12 mouse cellular contexts compared by ENCODE assay signal in genomic region chr7:16417141-16417771, GRCm38 (mm10). TPM values are rescaled to one million over a fixed set of nuclear protein-coding genes. Genes with fewer than 3 reads are reported as not detected.
DNase-seq lines count a peak whose midpoint lies in the region; ATAC-seq and TF ChIP-seq lines count a peak whose summit lies in the region.
"Had no signal": no experiment of that assay in that cellular context is flagged by ENCODE, and none has a peak within 500 bp of the region (broad histone marks: within the 10 kb centered on the region; RNA-seq: fewer than 3 reads in every experiment).

No protein-coding gene starts in this region.

- peak; percentile 94 for DNase-seq in liver, adult 2 months (ENCODE audit: extremely low read depth, low read depth, low spot score)
- DNase-seq in liver, result no peak
- peak; percentile 66 for DNase-seq in heart, adult 8-10 months (ENCODE audit: low spot score)
- peak; percentile 49 for DNase-seq in kidney, postnatal 0 days (ENCODE audit: low spot score)
- peak; percentile 65 to 84 for DNase-seq in lung, postnatal 4 days
- DNase-seq in thymus, postnatal 10 days (ENCODE audit: low spot score in 2 of 2), result no peak
- no peak for DNase-seq in c-Kit-positive CD71-positive TER-119-positive erythroid progenitor cells, embryonic 14.5 days (ENCODE audit: low spot score)
- DNase-seq in layer of hippocampus, adult 9-11 months, result no peak
- DNase-seq: embryo, embryonic 11 days; right cerebral cortex, postnatal 4 days; thymus, postnatal 36 days had no signal

- H3K27ac ChIP-seq in liver, adult 2 months (replicated peaks; ENCODE audit: insufficient read depth, low read depth, low read length), result peak overlapping the region; percentile 84
- H3K27ac ChIP-seq in kidney, postnatal 0 days, result peak overlapping the region; percentile 50; the same call in 1 of the 2 replicates
- H3K27ac ChIP-seq: forebrain, embryonic 15.5 days had no signal

- peak; percentile 13; the same call in 1 of the 2 replicates for TF ChIP-seq CTCF in liver, adult 2 months (IDR thresholded peaks at IDR 0.05; ENCODE audit: low read depth, low read length)
- TF ChIP-seq CTCF in kidney, postnatal 0 days (IDR thresholded peaks at IDR 0.05; ENCODE audit: low read depth), result no peak

- H3K4me3 ChIP-seq in liver, adult 2 months (ENCODE audit: insufficient read depth, low read depth, low read length), result no peak overlapping the region; the same call in 1 of the 2 replicates
- H3K4me3 ChIP-seq in kidney, postnatal 0 days (replicated peaks; ENCODE audit: low read depth, low read length), result no peak overlapping the region
- H3K4me3 ChIP-seq: forebrain, embryonic 15.5 days had no signal

- WGBS in liver, adult 2 months, result 27% methylated on average over 10 of the region's 10 CpGs
- 60% methylated on average over 10 of the region's 10 CpGs for WGBS in kidney, postnatal 0 days

- H3K9ac ChIP-seq in liver, adult 2 months (ENCODE audit: low read depth, low read length), result peak overlapping the region; percentile 20
- no peak overlapping the region for H3K9ac ChIP-seq in kidney, postnatal 0 days (ENCODE audit: low read depth, low read length)
- H3K9ac ChIP-seq: forebrain, embryonic 15.5 days had no signal

- no peak; the same call in 1 of the 2 replicates for ATAC-seq in kidney, postnatal 0 days (replicated peaks; ENCODE audit: low FRiP score, low read depth)
- ATAC-seq: forebrain, embryonic 15.5 days had no signal

- no peaks in the 10 kb centered on the region for H3K9me3 ChIP-seq in kidney, postnatal 0 days (replicated peaks; ENCODE audit: low read length)
- H3K9me3 ChIP-seq: forebrain, embryonic 15.5 days had no signal

- H3K4me1 ChIP-seq in liver, adult 2 months (ENCODE audit: control insufficient read depth, insufficient read depth, low read length), result peaks cover 35% of the 10 kb centered on the region
- peaks cover 27% of the 10 kb centered on the region; the same call in 1 of the 2 replicates for H3K4me1 ChIP-seq in kidney, postnatal 0 days (replicated peaks; ENCODE audit: insufficient read depth, low read length)

- peaks cover 11% of the 10 kb centered on the region; the same call in 1 of the 2 replicates for H3K79me2 ChIP-seq in liver, adult 2 months (ENCODE audit: control insufficient read depth, insufficient read depth, low read length)

- no peak for TF ChIP-seq POLR2A in liver, adult 2 months (IDR thresholded peaks at IDR 0.05; ENCODE audit: extremely low read depth, insufficient read depth, low read length)

- no peaks in the 10 kb centered on the region for H3K27me3 ChIP-seq in liver, adult 2 months (ENCODE audit: control insufficient read depth, insufficient read depth, low read length)
- H3K27me3 ChIP-seq in kidney, postnatal 0 days (ENCODE audit: insufficient read depth, low read length), result no peaks in the 10 kb centered on the region
- H3K27me3 ChIP-seq: forebrain, embryonic 15.5 days had no signal

- no peak overlapping the region for H3K4me2 ChIP-seq in kidney, postnatal 0 days (ENCODE audit: low read length)
- H3K4me2 ChIP-seq: forebrain, embryonic 15.5 days had no signal

- peaks cover 21% of the 10 kb centered on the region for H3K36me3 ChIP-seq in liver, adult 2 months (ENCODE audit: control insufficient read depth, insufficient read depth, low read length)
- H3K36me3 ChIP-seq in kidney, postnatal 0 days (ENCODE audit: insufficient read depth, low read length), result peaks cover 48% of the 10 kb centered on the region

RNA-seq across cellular contexts. Expression of gene Zc3h4, which starts 16.5 kb away (rescaled TPM):
- 5.2 and 7.5 TPM in 2 replicates for total RNA-seq in liver, adult 2 months (2014; rRNA removed)
- 11.1 and 14.3 TPM in 2 replicates for polyA plus RNA-seq in liver, adult 2 months (2012; rRNA removed)
- total RNA-seq in heart, adult 8-10 months (2022), result 10 to 100 TPM; 22.6 to 32.9 (median 28.8) TPM
- 9.6 and 10.4 TPM in 2 replicates for polyA plus RNA-seq in kidney, postnatal 0 days (2015; fragmentation: Nextera tagmentation; extraction: Ambion mirVana)

RNA-seq across cellular contexts. Expression of gene Sae1, which starts 29.6 kb away (rescaled TPM):
- 15.8 and 16.1 TPM in 2 replicates for total RNA-seq in liver, adult 2 months (2014; rRNA removed)
- 11.5 and 25.8 TPM in 2 replicates for polyA plus RNA-seq in liver, adult 2 months (2012; rRNA removed)
- 10 to 100 TPM; 31.6 to 38.8 (median 36.1) TPM for total RNA-seq in heart, adult 8-10 months (2022)
- polyA plus RNA-seq in kidney, postnatal 0 days (2015; fragmentation: Nextera tagmentation; extraction: Ambion mirVana), result 184 and 212 TPM in 2 replicates

RNA-seq across cellular contexts. Expression of gene Tmem160, which starts 35.3 kb away (rescaled TPM):
- 31.7 and 32.0 TPM in 2 replicates for total RNA-seq in liver, adult 2 months (2014; rRNA removed)
- 114 and 128 TPM in 2 replicates for polyA plus RNA-seq in liver, adult 2 months (2012; rRNA removed)
- total RNA-seq in heart, adult 8-10 months (2022), result 10 to 100 TPM; 79.6 to 97.6 (median 89.8) TPM
- 74.2 and 81.9 TPM in 2 replicates for polyA plus RNA-seq in kidney, postnatal 0 days (2015; fragmentation: Nextera tagmentation; extraction: Ambion mirVana)

Comparison
In these comparisons a context has a peak if more than half of its experiments do, and no peak if none do; other contexts are left out.
1. DNase-seq: peak in liver, adult 2 months (single experiment), heart, adult 8-10 months (single experiment), kidney, postnatal 0 days (single experiment) and lung, postnatal 4 days (2 of 2); none in liver (single experiment), thymus, postnatal 10 days (0 of 2), c-Kit-positive CD71-positive TER-119-positive erythroid progenitor cells, embryonic 14.5 days (single experiment) and layer of hippocampus, adult 9-11 months (single experiment).